Mouse (Mus musculus): Measurements from ENCODE around the gene Arpin.

The Arpin gene

GRCm38 (mm10) chr7:79892576-79893428, 42.4 kb downstream of the Arpin start:
- DNase-seq (ENCODE audit: low spot score in 2 of 2) = no peak

GRCm38 (mm10) chr7:79890436-79891221, 44.5 kb downstream of the Arpin start:
- DNase-seq (ENCODE audit: low spot score in 2 of 2) = no peak

GRCm38 (mm10) chr7:79888603-79889002, 46.6 kb downstream of the Arpin start:
- no peak for DNase-seq (ENCODE audit: low spot score in 2 of 2)

- no peak for DNase-seq (ENCODE audit: low spot score in 2 of 2)
Measured at GRCm38 (mm10) chr7:79883613-79884334, 51.4 kb downstream of the Arpin start.

GRCm38 (mm10) chr7:79881901-79882300, 53.3 kb downstream of the Arpin start:
- DNase-seq (ENCODE audit: low spot score in 2 of 2) = no peak

GRCm38 (mm10) chr7:79880998-79881397, 54.2 kb downstream of the Arpin start:
- no peak for DNase-seq (ENCODE audit: low spot score in 2 of 2)

- DNase-seq (ENCODE audit: low spot score in 2 of 2) = no peak
Measured at GRCm38 (mm10) chr7:79880033-79880432, 55.1 kb downstream of the Arpin start.

- DNase-seq (ENCODE audit: low spot score in 2 of 2) = no peak
Measured at GRCm38 (mm10) chr7:79878455-79879025, 56.6 kb downstream of the Arpin start.

All from frontal cortex, postnatal 36 days (tissue).